Mouse (Mus musculus) neural tube, embryonic 15.5 days (tissue): ENCODE results near the gene Lrrn2. TPM values are rescaled to one million over a fixed set of nuclear protein-coding genes. Genes with fewer than 3 reads are reported as not detected.

Experiments used
- ATAC-seq: fragments of 200-750 bp; cut with Nextera tagmentation; 2 replicates; pipeline ENCODE4 v1.8.0; 2017; ENCODE audit warnings: mild to moderate bottlenecking, moderate TSS enrichment, moderate library complexity; ENCODE audit not compliant: low FRiP score
- H3K27ac ChIP-seq: fragments of 300-500 bp; sonication (generic); replicated peaks from 2 replicates; pipeline ENCODE4 v1.5.1; 2015; ENCODE audit warnings: mild to moderate bottlenecking, inconsistent platforms
- H3K27me3 ChIP-seq: fragments of 300-500 bp; sonication (generic); replicated peaks from 2 replicates; pipeline ENCODE4 v1.6.1; 2015; ENCODE audit warnings: inconsistent platforms
- H3K36me3 ChIP-seq: fragments of 300-500 bp; sonication (generic); 2 replicates; pipeline ENCODE4 v1.6.1; 2015; ENCODE audit warnings: inconsistent platforms
- H3K4me1 ChIP-seq: fragments of 300-500 bp; sonication (generic); 2 replicates; pipeline ENCODE4 v1.6.1; 2015; ENCODE audit warnings: inconsistent platforms
- H3K4me2 ChIP-seq: fragments of 300-500 bp; sonication (generic); 2 replicates; pipeline ENCODE4 v1.6.1; 2015; ENCODE audit warnings: inconsistent platforms, mild to moderate bottlenecking, moderate library complexity
- H3K4me3 ChIP-seq: fragments of 300-500 bp; sonication (generic); replicated peaks from 2 replicates; pipeline ENCODE4 v1.5.1; 2015; ENCODE audit warnings: mild to moderate bottlenecking, inconsistent platforms
- H3K9ac ChIP-seq: fragments of 300-500 bp; sonication (generic); replicated peaks from 2 replicates; pipeline ENCODE4 v1.6.1; 2015; ENCODE audit warnings: mild to moderate bottlenecking, inconsistent platforms
- H3K9me3 ChIP-seq: fragments of 300-500 bp; sonication (generic); replicated peaks from 2 replicates; pipeline ENCODE4 v1.6.1; 2016; ENCODE audit warnings: inconsistent platforms
- WGBS: fragments of 180-500 bp; shearing (Covaris S2); methylation state at CpG from one replicate; pipeline ENCODE4 v1.1.7; 2015; ENCODE audit warnings: mixed read lengths; 5-methylcytosine and 5-hydroxymethylcytosine counted together
- polyA plus RNA-seq: library from polyadenylated mRNA; unstranded; fragments of >200 nt; fragmentation: Nextera tagmentation; extraction: Ambion mirVana; gene quantifications from 2 replicates; pipeline ENCODE4 v1.2.1, GENCODE M21; 2015

The Lrrn2 gene
- polyA plus RNA-seq, 1 experiment from 2014 or later = 45.9 TPM

DNA sequence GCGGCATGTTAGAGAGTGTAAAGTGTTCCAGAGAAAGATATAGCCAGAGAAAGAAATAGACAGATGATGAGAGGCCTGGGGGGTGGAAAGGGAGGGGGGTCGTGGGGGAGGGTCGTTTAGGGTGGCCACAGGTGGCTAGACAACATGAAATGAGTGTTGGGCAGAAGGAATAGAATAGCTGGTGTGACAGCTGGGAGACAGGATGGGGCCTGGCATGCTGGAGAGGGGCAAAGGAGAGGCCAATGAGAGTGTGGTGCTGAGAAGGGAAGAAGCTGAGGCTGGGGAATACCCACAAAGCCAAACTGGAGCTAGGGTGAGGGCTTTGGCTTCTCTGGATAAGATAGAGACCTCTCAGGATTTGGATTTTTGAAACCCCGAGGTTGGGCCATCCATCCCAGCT lies 6.6 kb downstream of the Lrrn2 start:
- Histone ChIP-seq H3K4me1 (peaks cover 60% of the 10 kb centered on the region), H3K27ac (no peak overlapping the region), H3K9me3 (no peaks in the 10 kb centered on the region), H3K4me3 (no peak overlapping the region), H3K9ac (no peak overlapping the region), H3K4me2 (no peak overlapping the region), H3K36me3 (no peaks in the 10 kb centered on the region; the same call in 1 of the 2 replicates), H3K27me3 (no peaks in the 10 kb centered on the region)
- no peak for ATAC-seq
- WGBS = 46% methylated on average over 4 of the region's 4 CpGs

DNA sequence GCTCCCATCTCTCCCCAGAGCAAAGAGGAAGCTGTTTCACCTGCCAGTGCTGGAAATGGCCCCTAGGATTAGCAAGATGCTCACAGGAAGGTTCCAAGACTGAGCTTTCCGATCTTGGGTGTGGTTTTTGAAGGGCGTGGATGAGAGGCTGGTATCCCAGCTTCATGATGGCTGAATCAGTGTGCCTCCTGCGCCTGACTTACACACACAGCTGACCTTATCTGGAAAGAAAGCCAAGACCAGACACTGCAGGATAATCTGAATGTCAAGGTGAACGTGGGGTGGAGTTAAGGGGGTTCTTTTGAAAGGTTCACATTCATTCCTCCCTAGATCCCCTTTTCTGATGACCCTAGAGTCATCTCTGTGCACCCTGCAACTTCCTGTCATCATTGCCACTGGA lies 8.7 kb downstream of the Lrrn2 start:
- Histone ChIP-seq H3K27me3 (no peaks in the 10 kb centered on the region), H3K4me1 (peaks cover 47% of the 10 kb centered on the region), H3K9me3 (no peaks in the 10 kb centered on the region), H3K36me3 (peaks cover 4% of the 10 kb centered on the region; the same call in 1 of the 2 replicates), H3K4me3 (no peak overlapping the region), H3K9ac (no peak overlapping the region), H3K4me2 (no peak overlapping the region), H3K27ac (no peak overlapping the region)
- 88% methylated on average over 4 of the region's 4 CpGs for WGBS
- no peak for ATAC-seq

DNA sequence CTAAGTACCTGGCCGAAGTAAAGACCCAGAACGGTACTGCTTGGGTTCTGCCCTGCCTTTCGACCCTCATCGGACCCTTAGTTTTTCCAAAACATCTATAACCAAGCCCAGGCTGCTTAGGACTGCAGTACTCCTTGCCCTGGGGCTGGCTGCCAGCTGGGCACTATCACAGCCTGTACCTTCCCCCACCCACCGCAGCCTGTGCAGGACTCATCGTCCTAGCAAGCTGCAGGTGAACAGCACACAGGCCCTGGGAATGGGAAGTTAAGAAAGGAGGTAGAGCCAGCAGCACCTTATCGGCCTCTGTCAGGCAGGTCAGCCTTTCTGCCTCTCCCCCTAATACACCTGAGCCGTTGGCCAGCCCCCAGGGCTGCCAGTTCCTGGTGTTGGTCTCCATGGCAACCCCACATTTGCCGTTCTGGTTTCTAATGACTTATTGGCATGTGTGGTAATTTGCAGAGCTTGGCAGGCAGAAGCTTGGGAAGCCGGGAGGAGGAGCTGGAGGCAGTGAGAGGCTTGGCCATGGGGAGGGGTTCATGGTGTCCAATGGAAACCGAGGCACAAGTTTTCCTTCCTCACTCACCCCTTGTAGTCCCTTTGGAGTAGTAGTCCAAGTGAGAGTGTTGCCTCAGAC lies 10.2 kb downstream of the Lrrn2 start:
- H3K4me2 ChIP-seq = no peak overlapping the region
- no peak overlapping the region for H3K9ac ChIP-seq
- peaks cover 39% of the 10 kb centered on the region for H3K4me1 ChIP-seq
- H3K4me3 ChIP-seq = no peak overlapping the region
- H3K27me3 ChIP-seq = no peaks in the 10 kb centered on the region
- 0 out of 2 replicates have a peak overlapping the region, but pooled peaks have one; percentile 23 for H3K27ac ChIP-seq
- peak; percentile 27; the same call in 1 of the 2 replicates for ATAC-seq
- 55% methylated on average over 11 of the region's 11 CpGs for WGBS
- H3K36me3 ChIP-seq = peaks cover 4% of the 10 kb centered on the region; the same call in 1 of the 2 replicates
- no peaks in the 10 kb centered on the region for H3K9me3 ChIP-seq

DNA sequence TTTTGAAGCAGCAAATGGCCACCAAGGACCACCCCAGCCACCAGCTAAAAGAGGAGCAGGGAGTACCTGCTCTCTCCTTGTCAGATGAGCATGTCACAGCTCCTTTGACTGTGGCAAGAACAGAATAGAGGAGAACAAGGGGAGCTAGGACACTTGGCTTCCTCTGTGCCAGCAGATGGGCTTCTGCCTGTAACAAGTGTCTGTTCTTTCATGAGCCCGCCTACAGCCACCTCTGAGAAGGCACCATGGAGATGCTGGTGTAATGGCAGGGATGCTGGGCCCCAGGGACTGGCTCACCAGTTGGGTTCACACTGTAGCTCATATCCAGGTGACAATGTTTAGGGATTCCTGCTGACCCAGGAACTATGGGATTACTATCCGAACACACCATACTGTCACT lies 12.0 kb downstream of the Lrrn2 start:
- no peak for ATAC-seq
- H3K9ac ChIP-seq = no peak overlapping the region
- 80% methylated on average over 2 of the region's 2 CpGs for WGBS
- H3K36me3 ChIP-seq = peaks cover 8% of the 10 kb centered on the region; the same call in 1 of the 2 replicates
- H3K4me3 ChIP-seq = no peak overlapping the region
- no peak overlapping the region for H3K4me2 ChIP-seq
- no peak overlapping the region for H3K27ac ChIP-seq
- H3K27me3 ChIP-seq = no peaks in the 10 kb centered on the region
- H3K4me1 ChIP-seq = peaks cover 24% of the 10 kb centered on the region
- no peaks in the 10 kb centered on the region for H3K9me3 ChIP-seq

DNA sequence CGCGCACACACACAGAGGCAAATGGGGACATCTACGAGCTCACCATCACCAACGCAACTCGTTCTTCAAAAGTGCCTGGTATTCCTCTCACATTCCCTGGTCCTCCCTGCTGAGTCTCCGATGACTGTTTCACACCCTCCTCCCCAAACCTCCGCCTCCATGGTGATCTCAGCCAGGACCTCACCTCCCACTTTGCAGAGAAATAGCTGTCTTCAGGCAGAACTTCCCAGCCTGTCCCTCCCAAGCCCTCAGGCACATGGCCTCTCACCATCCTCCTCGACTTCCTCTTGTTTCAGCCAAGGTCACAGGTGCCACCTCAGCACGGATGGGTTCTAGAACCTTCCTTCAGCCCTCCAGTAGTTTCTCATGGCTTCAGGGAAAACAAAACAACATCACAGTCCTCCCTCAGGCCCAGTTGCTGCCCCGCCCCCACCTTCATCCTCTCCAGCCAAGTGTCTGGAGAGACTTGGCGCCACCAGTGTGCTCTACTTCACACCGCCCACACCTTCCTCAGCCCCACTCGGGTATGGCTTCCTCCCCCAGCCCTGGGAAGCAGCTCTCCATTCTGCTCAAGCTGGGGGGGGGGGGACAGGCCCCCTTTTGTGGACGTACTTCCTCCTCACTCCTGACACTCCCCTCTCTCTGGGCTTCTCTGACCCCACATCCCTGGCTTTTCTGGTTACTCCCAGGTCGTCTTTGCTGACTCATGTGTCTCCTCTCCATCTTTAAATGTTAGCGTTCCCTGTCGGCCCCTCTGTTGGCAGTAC lies 13.4 kb downstream of the Lrrn2 start:
- Histone ChIP-seq H3K4me2 (no peak overlapping the region), H3K9ac (no peak overlapping the region), H3K27me3 (no peaks in the 10 kb centered on the region), H3K9me3 (no peaks in the 10 kb centered on the region), H3K4me3 (no peak overlapping the region), H3K4me1 (peaks cover 14% of the 10 kb centered on the region), H3K27ac (no peak overlapping the region), H3K36me3 (peaks cover 8% of the 10 kb centered on the region; the same call in 1 of the 2 replicates)
- WGBS = 76% methylated on average over 17 of the region's 17 CpGs
- no peak for ATAC-seq

DNA sequence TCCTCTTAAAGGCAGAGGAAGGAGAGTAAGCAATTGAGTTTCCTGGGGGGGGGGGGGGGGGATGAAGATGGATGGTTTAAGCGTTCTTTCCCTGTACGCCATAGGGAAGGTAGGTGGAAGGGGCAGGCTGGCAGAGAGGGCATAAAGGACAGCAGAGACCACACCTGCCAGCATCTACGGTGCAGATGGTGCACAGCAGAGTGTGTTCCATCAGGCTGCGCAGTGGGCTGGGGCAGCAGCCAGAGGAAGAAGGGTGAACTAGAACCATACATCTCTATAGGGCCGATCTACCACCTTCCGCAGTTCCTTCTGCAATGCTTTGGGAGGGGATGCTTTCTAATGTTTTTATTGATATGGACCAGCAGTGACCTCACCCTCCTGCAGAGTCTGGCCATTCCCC lies 19.0 kb downstream of the Lrrn2 start:
- 0 out of 2 replicates have a peak, but pooled peaks have one; percentile 12 for ATAC-seq
- WGBS = 81% methylated on average over 6 of the region's 6 CpGs

DNA sequence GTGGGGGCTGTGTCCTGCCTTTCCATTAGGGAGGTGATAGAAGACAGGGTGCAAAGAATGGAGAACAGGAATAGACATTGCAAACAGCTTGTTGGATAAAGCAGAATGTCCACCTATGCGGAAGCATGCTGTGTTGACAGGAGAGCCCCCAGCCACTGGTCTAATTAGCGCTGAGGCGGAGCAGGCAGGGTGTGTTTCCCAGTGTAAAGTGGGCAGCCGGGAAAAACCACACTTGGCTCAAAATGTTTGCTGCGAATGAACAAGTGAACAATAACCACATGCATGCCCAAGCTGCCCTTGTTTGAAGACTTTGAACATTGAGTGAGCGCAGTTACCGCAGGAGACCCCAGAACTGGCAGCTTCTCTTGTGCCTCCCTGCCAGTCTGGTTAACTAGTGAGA lies 19.6 kb downstream of the Lrrn2 start:
- Histone ChIP-seq H3K9ac (no peak overlapping the region), H3K4me3 (no peak overlapping the region), H3K36me3 (0 out of 2 replicates have a peak, but pooled peaks cover 4% of the 10 kb centered on the region), H3K4me2 (no peak overlapping the region), H3K4me1 (peaks cover 25% of the 10 kb centered on the region), H3K27ac (0 out of 2 replicates have a peak overlapping the region, but pooled peaks have one; percentile 33), H3K27me3 (no peaks in the 10 kb centered on the region), H3K9me3 (no peaks in the 10 kb centered on the region)
- no peak for ATAC-seq
- 62% methylated on average over 7 of the region's 7 CpGs for WGBS

More for the DNA sequence above, 19.0 kb downstream of the Lrrn2 start:
- 0 out of 2 replicates have a peak overlapping the region, but pooled peaks have one; percentile 33 for H3K27ac ChIP-seq
- no peaks in the 10 kb centered on the region for H3K27me3 ChIP-seq
- H3K9me3 ChIP-seq = no peaks in the 10 kb centered on the region
- H3K4me3 ChIP-seq = no peak overlapping the region
- no peak overlapping the region for H3K4me2 ChIP-seq
- H3K9ac ChIP-seq = no peak overlapping the region
- peaks cover 25% of the 10 kb centered on the region for H3K4me1 ChIP-seq
- 0 out of 2 replicates have a peak, but pooled peaks cover 4% of the 10 kb centered on the region for H3K36me3 ChIP-seq

DNA sequence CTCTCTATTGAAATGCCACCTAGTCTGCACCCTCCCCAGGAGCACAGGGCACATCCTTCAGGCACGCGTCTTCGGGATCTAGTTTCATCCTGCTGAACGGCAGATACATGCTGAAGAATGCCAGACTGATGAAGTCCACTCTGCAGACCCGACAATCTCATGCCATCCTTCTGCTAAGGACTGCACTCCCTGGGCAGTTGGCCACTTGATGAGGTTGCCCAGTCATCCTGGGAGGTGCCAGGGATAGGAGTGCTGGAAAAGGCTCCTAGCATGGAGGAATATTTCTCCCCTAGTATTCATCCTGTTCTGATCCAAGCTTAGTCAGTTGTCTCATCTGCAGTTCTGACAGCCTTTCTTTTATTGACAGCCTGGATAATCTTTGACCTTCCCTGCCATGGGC lies 20.9 kb downstream of the Lrrn2 start:
- H3K4me2 ChIP-seq = no peak overlapping the region
- no peak overlapping the region for H3K4me3 ChIP-seq
- H3K27ac ChIP-seq = no peak overlapping the region
- peaks cover 25% of the 10 kb centered on the region for H3K4me1 ChIP-seq
- H3K36me3 ChIP-seq = no peaks in the 10 kb centered on the region
- no peaks in the 10 kb centered on the region for H3K9me3 ChIP-seq
- ATAC-seq = no peak
- H3K9ac ChIP-seq = no peak overlapping the region
- 88% methylated on average over 5 of the region's 5 CpGs for WGBS
- H3K27me3 ChIP-seq = no peaks in the 10 kb centered on the region

DNA sequence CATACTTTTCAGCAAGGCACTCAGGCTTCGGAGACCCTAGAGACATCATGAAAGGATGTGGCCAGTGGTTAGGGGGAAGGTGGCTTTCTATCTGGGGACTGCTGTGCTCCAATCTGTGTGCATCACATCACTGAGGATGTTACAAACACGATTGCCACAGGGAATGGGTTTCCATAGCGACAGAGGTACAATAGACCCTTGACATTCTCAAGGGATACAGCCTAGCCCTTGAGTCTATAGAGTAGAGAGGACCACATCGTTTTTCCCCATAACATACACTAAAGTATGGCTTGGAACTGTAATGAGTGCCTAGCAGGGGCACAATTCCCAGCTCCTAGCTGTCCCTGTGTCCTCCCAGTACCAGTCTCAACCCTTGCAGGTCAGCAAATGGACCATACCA lies 23.4 kb downstream of the Lrrn2 start:
- no peaks in the 10 kb centered on the region for H3K27me3 ChIP-seq
- no peak overlapping the region for H3K4me3 ChIP-seq
- H3K36me3 ChIP-seq = no peaks in the 10 kb centered on the region
- H3K4me2 ChIP-seq = no peak overlapping the region
- no peak overlapping the region for H3K9ac ChIP-seq
- WGBS = 54% methylated on average over 4 of the region's 4 CpGs
- ATAC-seq = no peak
- peaks cover 25% of the 10 kb centered on the region for H3K4me1 ChIP-seq
- H3K9me3 ChIP-seq = no peaks in the 10 kb centered on the region
- no peak overlapping the region for H3K27ac ChIP-seq

DNA sequence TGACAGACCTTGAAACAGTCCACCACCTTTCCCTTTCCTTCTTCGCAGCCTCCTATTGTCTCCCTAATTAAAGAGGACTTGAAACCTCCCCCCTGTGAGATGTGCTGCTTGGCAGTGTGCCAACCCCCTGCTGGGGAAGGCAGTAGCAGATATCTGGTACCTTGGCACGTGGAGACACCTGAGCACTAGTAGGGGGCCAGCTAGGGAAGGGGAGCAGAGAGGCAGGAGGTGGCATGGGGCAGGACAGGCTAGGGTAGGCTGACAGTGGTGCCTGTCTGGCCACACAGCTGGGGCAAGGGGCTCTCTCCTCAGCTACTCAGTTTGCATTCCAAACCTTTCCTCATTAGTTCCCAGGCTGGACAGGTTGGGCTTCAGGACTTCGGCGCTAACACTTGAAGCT lies 29.0 kb downstream of the Lrrn2 start:
- no peaks in the 10 kb centered on the region for H3K36me3 ChIP-seq
- H3K4me3 ChIP-seq = no peak overlapping the region
- H3K27me3 ChIP-seq = no peaks in the 10 kb centered on the region
- no peaks in the 10 kb centered on the region for H3K9me3 ChIP-seq
- 65% methylated on average over 4 of the region's 4 CpGs for WGBS
- no peak overlapping the region for H3K9ac ChIP-seq
- no peak for ATAC-seq
- no peak overlapping the region for H3K27ac ChIP-seq
- H3K4me2 ChIP-seq = no peak overlapping the region
- peaks cover 26% of the 10 kb centered on the region for H3K4me1 ChIP-seq

DNA sequence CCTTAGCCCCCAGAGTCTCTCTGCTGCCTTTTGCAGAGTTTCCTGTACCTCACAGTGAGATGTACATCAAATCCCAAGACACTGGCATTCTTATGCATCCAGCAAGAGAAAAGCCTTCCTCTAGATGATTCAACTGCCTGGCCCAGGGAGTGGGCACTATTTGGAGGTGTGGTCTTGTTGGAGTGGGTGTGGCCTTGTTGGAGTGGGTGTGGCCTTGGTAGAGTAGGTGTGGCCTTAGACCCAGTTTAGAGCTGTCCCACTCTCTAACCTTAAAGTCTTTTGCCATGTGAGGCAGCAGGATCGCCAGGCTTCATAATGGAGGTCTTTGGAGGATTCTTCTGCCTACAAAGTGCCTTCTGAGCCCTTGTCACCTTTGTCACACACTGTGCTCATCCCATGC lies 29.9 kb downstream of the Lrrn2 start:
- no peak overlapping the region for H3K9ac ChIP-seq
- H3K27ac ChIP-seq = peak overlapping the region; percentile 42

More for the DNA sequence above, 29.9 kb downstream of the Lrrn2 start:
- Histone ChIP-seq H3K4me1 (peaks cover 26% of the 10 kb centered on the region), H3K4me3 (no peak overlapping the region), H3K4me2 (no peak overlapping the region), H3K27me3 (no peaks in the 10 kb centered on the region), H3K36me3 (no peaks in the 10 kb centered on the region), H3K9me3 (no peaks in the 10 kb centered on the region)
- 64% methylated on average over 1 of the region's 1 CpGs for WGBS
- no peak for ATAC-seq
